Mouse (Mus musculus): Measurements from ENCODE around the gene Slc26a3. TPM values are rescaled to one million over a fixed set of nuclear protein-coding genes. Genes with fewer than 3 reads are reported as not detected.
A peak's percentile ranks its signal among the peaks of the same experiment; 100 is the strongest.

Gene Slc26a3
- polyA plus RNA-seq (2014; fragmentation: Nextera tagmentation; extraction: Ambion mirVana), result 0.15 and 0.18 TPM in 2 replicates

GRCm38 (mm10) chr12:31390571-31390970 is at the start of gene Slc26a3:
Gene Slc26a3, plus strand, starts transcription at chr12:31390871.
- no peak for ATAC-seq (ENCODE audit: insufficient number of reproducible peaks, low FRiP score, low TSS enrichment, low read depth)

GRCm38 (mm10) chr12:31350191-31350943 is 40.3 kb upstream of the Slc26a3 start:
- H3K36me3 ChIP-seq (ENCODE audit: control insufficient read depth, insufficient read depth, low read length), result no peaks in the 10 kb centered on the region
- H3K4me2 ChIP-seq (ENCODE audit: low read depth, severe bottlenecking), result peak overlapping the region; percentile 74
- WGBS, result 35% methylated on average over 15 of the region's 15 CpGs
- no peak for DNase-seq (ENCODE audit: low spot score)
- no peak overlapping the region; the same call in 1 of the 2 replicates for H3K27ac ChIP-seq (replicated peaks; ENCODE audit: low read depth, low read length)
- H3K4me3 ChIP-seq (ENCODE audit: low read depth, low read length), result peak overlapping the region; percentile 96
- peak overlapping the region; percentile 90 for H3K9ac ChIP-seq (ENCODE audit: low read length)
- H3K27me3 ChIP-seq (ENCODE audit: control insufficient read depth, insufficient read depth, low read length), result no peaks in the 10 kb centered on the region
- no peaks in the 10 kb centered on the region for H3K9me3 ChIP-seq (ENCODE audit: control insufficient read depth, low read length)
- H3K4me1 ChIP-seq (ENCODE audit: control insufficient read depth, insufficient read depth, low read length), result peaks cover 5% of the 10 kb centered on the region
- no peak for ATAC-seq (ENCODE audit: insufficient number of reproducible peaks, low FRiP score, low TSS enrichment, low read depth)

More at GRCm38 (mm10) chr12:31390571-31390970, at the start of gene Slc26a3:
- Histone ChIP-seq H3K4me3 (ENCODE audit: low read depth, low read length) (no peak within 1 kb of the TSS), H3K27ac (replicated peaks; ENCODE audit: low read depth, low read length) (no peak within 1 kb of the TSS), H3K27me3 (ENCODE audit: control insufficient read depth, insufficient read depth, low read length) (no peaks in the 10 kb centered on the region), H3K9me3 (ENCODE audit: control insufficient read depth, low read length) (no peaks in the 10 kb centered on the region), H3K9ac (ENCODE audit: low read length) (no peak within 1 kb of the TSS), H3K4me1 (ENCODE audit: control insufficient read depth, insufficient read depth, low read length) (no peaks in the 10 kb centered on the region), H3K4me2 (ENCODE audit: low read depth, severe bottlenecking) (no peak within 1 kb of the TSS), H3K36me3 (ENCODE audit: control insufficient read depth, insufficient read depth, low read length) (no peaks in the 10 kb centered on the region)
- WGBS, result 87% methylated on average over 3 of the region's 3 CpGs
- DNase-seq (ENCODE audit: low spot score), result no peak

GRCm38 (mm10) chr12:31350944-31351928 is 39.4 kb upstream of the Slc26a3 start, which contains the start of gene Dld:
Gene Dld, minus strand, starts transcription at chr12:31351453.
- DNase-seq (ENCODE audit: low spot score) (peak; percentile 96), ATAC-seq (ENCODE audit: insufficient number of reproducible peaks, low FRiP score, low TSS enrichment, low read depth) (peak; percentile 94)
- Histone ChIP-seq H3K27ac (replicated peaks; ENCODE audit: low read depth, low read length) (peak within 1 kb of the TSS; percentile 52; the same call in 1 of the 2 replicates), H3K9ac (ENCODE audit: low read length) (peak within 1 kb of the TSS; percentile 90), H3K4me3 (ENCODE audit: low read depth, low read length) (peak within 1 kb of the TSS; percentile 96), H3K4me1 (ENCODE audit: control insufficient read depth, insufficient read depth, low read length) (peaks cover 5% of the 10 kb centered on the region), H3K4me2 (ENCODE audit: low read depth, severe bottlenecking) (peak within 1 kb of the TSS; percentile 74), H3K9me3 (ENCODE audit: control insufficient read depth, low read length) (no peaks in the 10 kb centered on the region), H3K36me3 (ENCODE audit: control insufficient read depth, insufficient read depth, low read length) (no peaks in the 10 kb centered on the region), H3K27me3 (ENCODE audit: control insufficient read depth, insufficient read depth, low read length) (no peaks in the 10 kb centered on the region)
- WGBS, result 5% methylated on average over 66 of the region's 66 CpGs

DNA sequence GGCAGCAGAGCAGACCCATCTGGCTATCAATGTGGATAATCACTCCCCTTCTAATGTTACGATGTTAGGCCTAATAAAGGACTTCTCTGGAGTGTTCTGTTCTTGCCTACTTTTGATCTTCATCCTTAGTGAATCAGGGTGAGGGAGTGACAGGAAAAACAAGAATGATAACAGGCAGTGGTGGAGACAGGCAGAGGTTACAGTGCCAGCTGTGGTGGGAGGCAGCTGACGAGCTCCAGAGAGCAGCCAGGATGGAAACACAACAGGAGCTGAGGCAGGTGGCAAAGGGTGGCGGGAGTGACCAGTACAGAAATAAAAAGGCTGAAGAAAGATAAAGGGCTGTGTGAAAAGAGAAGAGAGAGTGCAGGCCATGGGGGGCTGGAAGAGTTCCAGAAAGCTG is 24.2 kb upstream of the Slc26a3 start:
- WGBS, result 62% methylated on average over 3 of the region's 3 CpGs
- H3K9me3 ChIP-seq (ENCODE audit: control insufficient read depth, low read length), result no peaks in the 10 kb centered on the region
- ATAC-seq (ENCODE audit: insufficient number of reproducible peaks, low FRiP score, low TSS enrichment, low read depth), result no peak

GRCm38 (mm10) chr12:31367721-31368120 is 22.9 kb upstream of the Slc26a3 start:
- H3K4me2 ChIP-seq (ENCODE audit: low read depth, severe bottlenecking), result no peak overlapping the region
- no peaks in the 10 kb centered on the region for H3K9me3 ChIP-seq (ENCODE audit: control insufficient read depth, low read length)
- H3K27me3 ChIP-seq (ENCODE audit: control insufficient read depth, insufficient read depth, low read length), result no peaks in the 10 kb centered on the region
- no peaks in the 10 kb centered on the region for H3K36me3 ChIP-seq (ENCODE audit: control insufficient read depth, insufficient read depth, low read length)
- ATAC-seq (ENCODE audit: insufficient number of reproducible peaks, low FRiP score, low TSS enrichment, low read depth) (no peak), DNase-seq (ENCODE audit: low spot score) (no peak)
- 82% methylated on average over 5 of the region's 5 CpGs for WGBS
- H3K4me3 ChIP-seq (ENCODE audit: low read depth, low read length), result no peak overlapping the region
- no peak overlapping the region for H3K9ac ChIP-seq (ENCODE audit: low read length)
- H3K4me1 ChIP-seq (ENCODE audit: control insufficient read depth, insufficient read depth, low read length), result no peaks in the 10 kb centered on the region
- no peak overlapping the region for H3K27ac ChIP-seq (replicated peaks; ENCODE audit: low read depth, low read length)

More for the DNA sequence above, 24.2 kb upstream of the Slc26a3 start:
- DNase-seq (ENCODE audit: low spot score), result no peak
- Histone ChIP-seq H3K27me3 (ENCODE audit: control insufficient read depth, insufficient read depth, low read length) (no peaks in the 10 kb centered on the region), H3K4me1 (ENCODE audit: control insufficient read depth, insufficient read depth, low read length) (no peaks in the 10 kb centered on the region), H3K4me2 (ENCODE audit: low read depth, severe bottlenecking) (no peak overlapping the region), H3K9ac (ENCODE audit: low read length) (no peak overlapping the region), H3K4me3 (ENCODE audit: low read depth, low read length) (no peak overlapping the region), H3K27ac (replicated peaks; ENCODE audit: low read depth, low read length) (no peak overlapping the region), H3K36me3 (ENCODE audit: control insufficient read depth, insufficient read depth, low read length) (no peaks in the 10 kb centered on the region)

- H3K27ac ChIP-seq (replicated peaks; ENCODE audit: low read depth, low read length), result no peak overlapping the region
- no peak overlapping the region for H3K4me2 ChIP-seq (ENCODE audit: low read depth, severe bottlenecking)
- WGBS, result 91% methylated on average over 1 of the region's 1 CpGs
- ATAC-seq (ENCODE audit: insufficient number of reproducible peaks, low FRiP score, low TSS enrichment, low read depth) (no peak), DNase-seq (ENCODE audit: low spot score) (no peak)
- H3K9me3 ChIP-seq (ENCODE audit: control insufficient read depth, low read length), result no peaks in the 10 kb centered on the region
- no peaks in the 10 kb centered on the region for H3K4me1 ChIP-seq (ENCODE audit: control insufficient read depth, insufficient read depth, low read length)
- H3K36me3 ChIP-seq (ENCODE audit: control insufficient read depth, insufficient read depth, low read length), result no peaks in the 10 kb centered on the region
- no peaks in the 10 kb centered on the region for H3K27me3 ChIP-seq (ENCODE audit: control insufficient read depth, insufficient read depth, low read length)
- H3K4me3 ChIP-seq (ENCODE audit: low read depth, low read length), result no peak overlapping the region
- H3K9ac ChIP-seq (ENCODE audit: low read length), result no peak overlapping the region
Measured at GRCm38 (mm10) chr12:31369118-31369517, 21.6 kb upstream of the Slc26a3 start.

DNA sequence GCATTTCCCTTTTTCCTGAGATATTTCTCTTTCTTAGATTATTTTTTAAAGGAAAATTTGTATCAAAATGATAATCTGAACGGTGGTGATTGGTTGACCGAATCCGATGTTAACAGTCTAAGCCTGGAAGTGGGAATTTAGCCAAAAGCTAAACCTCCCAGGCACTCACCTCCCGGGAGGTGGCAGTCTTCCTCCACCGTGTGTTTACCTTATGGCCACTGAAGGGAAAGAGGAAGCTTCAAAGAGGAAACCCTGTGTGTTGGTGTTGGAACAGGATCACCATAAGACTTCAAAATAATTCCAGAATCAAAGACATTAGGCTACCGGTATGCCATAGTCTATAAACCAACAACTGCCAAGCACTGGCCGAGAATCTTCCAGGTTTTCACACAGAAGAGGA is 21.0 kb upstream of the Slc26a3 start:
- Histone ChIP-seq H3K9me3 (ENCODE audit: control insufficient read depth, low read length) (no peaks in the 10 kb centered on the region), H3K27ac (replicated peaks; ENCODE audit: low read depth, low read length) (no peak overlapping the region), H3K4me3 (ENCODE audit: low read depth, low read length) (no peak overlapping the region), H3K9ac (ENCODE audit: low read length) (no peak overlapping the region), H3K36me3 (ENCODE audit: control insufficient read depth, insufficient read depth, low read length) (no peaks in the 10 kb centered on the region), H3K4me1 (ENCODE audit: control insufficient read depth, insufficient read depth, low read length) (no peaks in the 10 kb centered on the region), H3K4me2 (ENCODE audit: low read depth, severe bottlenecking) (no peak overlapping the region), H3K27me3 (ENCODE audit: control insufficient read depth, insufficient read depth, low read length) (no peaks in the 10 kb centered on the region)
- 84% methylated on average over 7 of the region's 7 CpGs for WGBS
- ATAC-seq (ENCODE audit: insufficient number of reproducible peaks, low FRiP score, low TSS enrichment, low read depth) (no peak), DNase-seq (ENCODE audit: low spot score) (no peak)

DNA sequence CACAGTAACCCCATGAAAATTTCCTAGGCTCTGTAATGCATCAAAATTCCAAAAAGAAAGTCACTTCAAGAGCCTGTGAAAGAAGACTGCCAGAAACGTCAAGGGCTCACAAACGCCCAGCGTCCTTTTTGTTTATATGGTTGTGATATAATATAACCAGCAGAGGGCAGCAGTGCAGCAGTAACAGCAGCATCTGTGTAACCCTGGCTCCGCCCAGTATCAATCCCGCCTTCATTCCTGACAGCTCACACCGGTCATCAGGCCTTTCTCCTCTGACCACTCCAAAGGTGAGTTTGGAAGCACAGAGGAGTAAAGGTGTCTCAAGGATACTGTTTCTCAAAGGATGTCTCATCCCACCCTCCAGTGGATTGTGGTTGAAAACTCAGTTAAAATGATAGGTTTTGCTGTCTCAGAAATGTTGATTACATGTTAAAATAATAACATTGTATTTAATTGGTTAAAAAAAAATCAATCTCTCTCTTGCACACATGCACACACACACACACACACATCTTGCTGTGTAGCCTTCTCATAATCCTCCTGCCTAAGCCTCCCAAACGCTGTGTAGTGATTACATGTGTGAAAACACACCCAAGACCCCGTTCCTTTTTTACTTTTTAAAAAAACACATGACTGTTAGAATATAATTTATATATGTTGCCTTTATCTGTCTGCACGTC is 15.9 kb upstream of the Slc26a3 start:
- Histone ChIP-seq H3K4me2 (ENCODE audit: low read depth, severe bottlenecking) (no peak overlapping the region), H3K4me3 (ENCODE audit: low read depth, low read length) (no peak overlapping the region), H3K36me3 (ENCODE audit: control insufficient read depth, insufficient read depth, low read length) (no peaks in the 10 kb centered on the region), H3K9me3 (ENCODE audit: control insufficient read depth, low read length) (no peaks in the 10 kb centered on the region), H3K9ac (ENCODE audit: low read length) (no peak overlapping the region), H3K27me3 (ENCODE audit: control insufficient read depth, insufficient read depth, low read length) (no peaks in the 10 kb centered on the region), H3K4me1 (ENCODE audit: control insufficient read depth, insufficient read depth, low read length) (no peaks in the 10 kb centered on the region), H3K27ac (replicated peaks; ENCODE audit: low read depth, low read length) (no peak overlapping the region)
- peak; percentile 77 for DNase-seq (ENCODE audit: low spot score)
- peak; percentile 83; the same call in 1 of the 2 replicates for ATAC-seq (ENCODE audit: insufficient number of reproducible peaks, low FRiP score, low TSS enrichment, low read depth)
- WGBS, result 38% methylated on average over 9 of the region's 9 CpGs
